ENCODE assay signal across 9 mouse cellular contexts in genomic region chr8:84772628-84773027, GRCm38 (mm10). TPM values are rescaled to one million over a fixed set of nuclear protein-coding genes. Genes with fewer than 3 reads are reported as not detected.
DNase-seq lines count a peak whose midpoint lies in the region; ATAC-seq and TF ChIP-seq lines count a peak whose summit lies in the region.
"Had no signal": no experiment of that assay in that cellular context is flagged by ENCODE, and none has a peak within 500 bp of the region (broad histone marks: within the 10 kb centered on the region; RNA-seq: fewer than 3 reads in every experiment).

No protein-coding gene starts in this region.

- no peak for TF ChIP-seq POLR2A in cortical plate, adult 2 months (IDR thresholded peaks at IDR 0.05; ENCODE audit: extremely low read depth, insufficient read depth, low read length)

- H3K9me3 ChIP-seq in limb, embryonic 15.5 days = no peaks in the 10 kb centered on the region

- H3K4me1 ChIP-seq in cortical plate, adult 2 months (ENCODE audit: control insufficient read depth, insufficient read depth, low read length) = peaks cover 3% of the 10 kb centered on the region; the same call in 1 of the 2 replicates
- peaks cover 83% of the 10 kb centered on the region for H3K4me1 ChIP-seq in limb, embryonic 15.5 days

- H3K9ac ChIP-seq in limb, embryonic 15.5 days = 0 out of 2 replicates have a peak overlapping the region, but pooled peaks have one; percentile 26

- peak overlapping the region; percentile 99 for H3K27ac ChIP-seq in layer of hippocampus, adult 2 months
- H3K27ac ChIP-seq in cortical plate, adult 2 months (ENCODE audit: insufficient read depth, low read length) = peak overlapping the region; percentile 98
- peak overlapping the region; percentile 96 for H3K27ac ChIP-seq in limb, embryonic 15.5 days

- 17% methylated on average over 3 of the region's 3 CpGs for WGBS in limb, embryonic 15.5 days

- peak; percentile 20 for DNase-seq in embryo, embryonic 11 days
- DNase-seq in embryo, embryonic 9.5 days (ENCODE audit: extremely low spot score) = no peak
- no peak for DNase-seq in layer of hippocampus, adult 2 months (ENCODE audit: low spot score in 2 of 2)
- DNase-seq in layer of hippocampus, adult 8-10 months (ENCODE audit: low spot score in 2 of 2) = no peak
- DNase-seq in adrenal gland, adult 18-20 months (ENCODE audit: low spot score in 2 of 2) = no peak
- DNase-seq: liver had no signal

- peaks cover 28% of the 10 kb centered on the region for H3K36me3 ChIP-seq in limb, embryonic 15.5 days

- H3K4me3 ChIP-seq in layer of hippocampus, adult 2 months = peak overlapping the region; percentile 73
- H3K4me3 ChIP-seq in cortical plate, adult 2 months (ENCODE audit: insufficient read depth, low read length) = peak overlapping the region; percentile 72
- peak overlapping the region; percentile 35 for H3K4me3 ChIP-seq in limb, embryonic 15.5 days

- no peak for TF ChIP-seq CTCF in layer of hippocampus, adult 2 months (conservative IDR thresholded peaks at IDR 0.05)
- TF ChIP-seq CTCF in cortical plate, adult 2 months (IDR thresholded peaks at IDR 0.05; ENCODE audit: extremely low read depth, insufficient read depth, low read length) = no peak

- peak overlapping the region; percentile 46 for H3K4me2 ChIP-seq in limb, embryonic 15.5 days

- no peak for ATAC-seq in limb, embryonic 15.5 days (ENCODE audit: insufficient number of reproducible peaks, low FRiP score, low TSS enrichment, low read depth)
- ATAC-seq in CD4-positive, CD25-positive, alpha-beta regulatory T cell, adult 4 months = no peak

- no peaks in the 10 kb centered on the region for H3K27me3 ChIP-seq in limb, embryonic 15.5 days

RNA-seq across cellular contexts. Expression of gene Nfix, which starts 27.5 kb away (rescaled TPM):
- total RNA-seq in layer of hippocampus, adult 2 months (2021) = 100 to 1,000 TPM; 408 to 482 TPM
- total RNA-seq in layer of hippocampus, adult 8-10 months (2022) = 100 to 1,000 TPM; 453 to 552 (median 494) TPM
- polyA plus RNA-seq in cortical plate, adult 2 months (2012; rRNA removed) = 82.8 and 89.1 TPM in 2 replicates
- 87.0 and 100 TPM in 2 replicates for polyA plus RNA-seq in limb, embryonic 15.5 days (2015; fragmentation: Nextera tagmentation; extraction: Ambion mirVana)
- polyA plus RNA-seq in CD4-positive, CD25-positive, alpha-beta regulatory T cell, adult 4 months (2017; shearing (Covaris generic)) = 1 to 10 TPM; 2.8 to 7.2 TPM
- total RNA-seq in adrenal gland, adult 18-20 months (2021) = 100 to 1,000 TPM in 1 of 2 experiments, 10 to 100 TPM in 1; 92.2 to 127 TPM

RNA-seq across cellular contexts. Expression of gene G430095P16Rik, which starts 49.8 kb away (rescaled TPM):
- total RNA-seq in layer of hippocampus, adult 2 months (2021) = under 1 TPM in 1 of 2 experiments, not detected in 1; 0.54 TPM
- total RNA-seq in layer of hippocampus, adult 8-10 months (2022) = not detected
- polyA plus RNA-seq in cortical plate, adult 2 months (2012; rRNA removed) = 0.30 and 0.42 TPM in 2 replicates
- 3.8 and 5.5 TPM in 2 replicates for polyA plus RNA-seq in limb, embryonic 15.5 days (2015; fragmentation: Nextera tagmentation; extraction: Ambion mirVana)
- 10 to 100 TPM; 24.3 to 28.6 TPM for polyA plus RNA-seq in CD4-positive, CD25-positive, alpha-beta regulatory T cell, adult 4 months (2017; shearing (Covaris generic))
- total RNA-seq in adrenal gland, adult 18-20 months (2021) = under 1 TPM; 0.45 to 0.76 TPM

RNA-seq across cellular contexts. Expression of gene Dand5, which starts 50.0 kb away (rescaled TPM):
- total RNA-seq in layer of hippocampus, adult 2 months (2021) = 10 to 100 TPM; 11.9 TPM
- total RNA-seq in layer of hippocampus, adult 8-10 months (2022) = 10 to 100 TPM in 1 of 4 experiments, 1 to 10 TPM in 3; 8.4 to 10.5 (median 8.9) TPM
- polyA plus RNA-seq in cortical plate, adult 2 months (2012; rRNA removed) = 14.9 and 16.0 TPM in 2 replicates
- polyA plus RNA-seq in limb, embryonic 15.5 days (2015; fragmentation: Nextera tagmentation; extraction: Ambion mirVana) = 7.5 and 8.0 TPM in 2 replicates
- polyA plus RNA-seq in CD4-positive, CD25-positive, alpha-beta regulatory T cell, adult 4 months (2017; shearing (Covaris generic)) = 1 to 10 TPM; 4.9 to 7.6 TPM
- 10 to 100 TPM; 10.6 to 10.8 TPM for total RNA-seq in adrenal gland, adult 18-20 months (2021)

RNA-seq across cellular contexts. Expression of gene Gadd45gip1, which starts 58.7 kb away (rescaled TPM):
- total RNA-seq in layer of hippocampus, adult 2 months (2021) = 10 to 100 TPM; 23.3 to 26.1 TPM
- 10 to 100 TPM; 21.6 to 27.7 (median 23.3) TPM for total RNA-seq in layer of hippocampus, adult 8-10 months (2022)
- 26.0 and 31.2 TPM in 2 replicates for polyA plus RNA-seq in cortical plate, adult 2 months (2012; rRNA removed)
- polyA plus RNA-seq in limb, embryonic 15.5 days (2015; fragmentation: Nextera tagmentation; extraction: Ambion mirVana) = 44.7 and 45.6 TPM in 2 replicates
- 10 to 100 TPM; 14.3 to 16.4 TPM for polyA plus RNA-seq in CD4-positive, CD25-positive, alpha-beta regulatory T cell, adult 4 months (2017; shearing (Covaris generic))
- total RNA-seq in adrenal gland, adult 18-20 months (2021) = 10 to 100 TPM; 62.0 to 71.1 TPM
